Mouse (Mus musculus) left cerebral cortex, postnatal 4 days (tissue): Measurements from ENCODE around the gene Uprt. TPM values are rescaled to one million over a fixed set of nuclear protein-coding genes. Genes with fewer than 3 reads are reported as not detected.

Experiments used
- DNase-seq: peaks from one replicate; pipeline ENCODE4 v3.0.0-alpha.2; 2022
- intact Hi-C: fragments of 180-260 bp; cut with DNase I; formaldehyde crosslinking; loops from one replicate; pipeline ENCODE4 v1.15.1; 2025
- total RNA-seq, 2 experiments: library from RNA; stranded (reverse); gene quantifications; 2 replicates each; pipeline ENCODE4 v1.2.3; 2021

The Uprt gene
- total RNA-seq = 10 to 100 TPM; 17.4 to 19.0 TPM

- intact Hi-C loops = no loop called here
- DNase-seq = peak; percentile 80
Measured at GRCm38 (mm10) chrX:104482572-104483443, at the start of gene Uprt. Gene Uprt (plus strand): TSS chrX:104482818.

- intact Hi-C loops = no loop called here
- DNase-seq = no peak
Measured at GRCm38 (mm10) chrX:104433456-104433855, 49.2 kb upstream of the Uprt start.

- no peak for DNase-seq
- intact Hi-C loops = no loop called here
Measured at GRCm38 (mm10) chrX:104452433-104452832, 30.2 kb upstream of the Uprt start.

GRCm38 (mm10) chrX:104461755-104462154 lies 20.9 kb upstream of the Uprt start:
- no peak for DNase-seq
- intact Hi-C loops = no loop called here

- intact Hi-C loops = no loop called here
- no peak for DNase-seq
Measured at GRCm38 (mm10) chrX:104464376-104464775, 18.2 kb upstream of the Uprt start.

- intact Hi-C loops = no loop called here
- no peak for DNase-seq
Measured at GRCm38 (mm10) chrX:104478041-104478440, 4.6 kb upstream of the Uprt start.

GRCm38 (mm10) chrX:104483444-104483808 lies 808 bp downstream of the Uprt start:
- intact Hi-C loops = no loop called here
- DNase-seq = peak; percentile 9

- DNase-seq = no peak
- intact Hi-C loops = no loop called here
Measured at GRCm38 (mm10) chrX:104485596-104485995, 3.0 kb downstream of the Uprt start.

- DNase-seq = no peak
- intact Hi-C loops = no loop called here
Measured at GRCm38 (mm10) chrX:104488036-104488435, 5.4 kb downstream of the Uprt start.

GRCm38 (mm10) chrX:104488870-104489467 lies 6.4 kb downstream of the Uprt start:
- intact Hi-C loops = no loop called here
- no peak for DNase-seq

GRCm38 (mm10) chrX:104489626-104490355 lies 7.2 kb downstream of the Uprt start:
- intact Hi-C loops = no loop called here

GRCm38 (mm10) chrX:104501765-104502164 lies 19.1 kb downstream of the Uprt start:
- no peak for DNase-seq
- intact Hi-C loops = no loop called here

More at GRCm38 (mm10) chrX:104489626-104490355, 7.2 kb downstream of the Uprt start:
- no peak for DNase-seq

GRCm38 (mm10) chrX:104542635-104543034 lies 60.0 kb downstream of the Uprt start:
- intact Hi-C loops = no loop called here

GRCm38 (mm10) chrX:104543919-104544595 lies 61.4 kb downstream of the Uprt start:
- no peak for DNase-seq

More at GRCm38 (mm10) chrX:104542635-104543034, 60.0 kb downstream of the Uprt start:
- no peak for DNase-seq

GRCm38 (mm10) chrX:104545283-104545682 lies 62.7 kb downstream of the Uprt start:
- DNase-seq = no peak
- intact Hi-C loops = no loop called here

More at GRCm38 (mm10) chrX:104543919-104544595, 61.4 kb downstream of the Uprt start:
- intact Hi-C loops = no loop called here

Other genes with a start within 250 kb of the Uprt start
- 10 to 100 TPM; 15.8 to 18.9 TPM for gene Abcb7, start 69.0 kb upstream of the Uprt start, total RNA-seq
- 1 to 10 TPM; 5.5 to 6.0 TPM for gene Zdhhc15, start 188.2 kb downstream of the Uprt start, total RNA-seq